Mouse (Mus musculus): ENCODE measurements around the gene Ppm1n.
A peak's percentile ranks its signal among the peaks of the same experiment; 100 is the strongest.

The Ppm1n gene

GRCm38 (mm10) chr7:19243858-19244257 lies 36.0 kb downstream of the Ppm1n start:
- DNase-seq: no peak

- no peak for DNase-seq
Measured at GRCm38 (mm10) chr7:19242005-19242404, 37.9 kb downstream of the Ppm1n start.

- DNase-seq: no peak
Measured at GRCm38 (mm10) chr7:19240905-19241463, 38.9 kb downstream of the Ppm1n start.

GRCm38 (mm10) chr7:19239986-19240385 lies 39.9 kb downstream of the Ppm1n start:
- no peak for DNase-seq

GRCm38 (mm10) chr7:19239423-19239822 lies 40.4 kb downstream of the Ppm1n start:
- DNase-seq: peak; percentile 76 to 90

GRCm38 (mm10) chr7:19238344-19238743 lies 41.5 kb downstream of the Ppm1n start:
- DNase-seq: no peak

- DNase-seq: no peak
Measured at GRCm38 (mm10) chr7:19236411-19236810, 43.5 kb downstream of the Ppm1n start.

GRCm38 (mm10) chr7:19235092-19235671 lies 44.7 kb downstream of the Ppm1n start:
- no peak for DNase-seq

GRCm38 (mm10) chr7:19234652-19235051 lies 45.2 kb downstream of the Ppm1n start:
- DNase-seq: no peak

- no peak for DNase-seq
Measured at GRCm38 (mm10) chr7:19231849-19232248, 48.0 kb downstream of the Ppm1n start.

- no peak for DNase-seq
Measured at GRCm38 (mm10) chr7:19230899-19231298, 49.0 kb downstream of the Ppm1n start.

- no peak for DNase-seq
Measured at GRCm38 (mm10) chr7:19230041-19230580, 49.8 kb downstream of the Ppm1n start.

GRCm38 (mm10) chr7:19229404-19229803 lies 50.5 kb downstream of the Ppm1n start:
- DNase-seq: no peak

- DNase-seq: no peak
Measured at GRCm38 (mm10) chr7:19228793-19229148, 51.1 kb downstream of the Ppm1n start.

GRCm38 (mm10) chr7:19227883-19228792 lies 51.7 kb downstream of the Ppm1n start, which contains the start of gene Opa3:
Gene Opa3 (plus strand): TSS chr7:19228334.
- peak; percentile 98 for DNase-seq

GRCm38 (mm10) chr7:19226817-19227797 lies 52.8 kb downstream of the Ppm1n start:
- no peak for DNase-seq
